Mouse (Mus musculus) brain, embryonic 14.5 days (tissue): ENCODE results near the gene Rybp.

Source experiments
- CTCF ChIP-seq: fragments of 200-500 bp; IDR thresholded peaks from 2 replicates; pipeline ENCODE4 v1.5.1; 2012; ENCODE audit warnings: inconsistent platforms, mild to moderate bottlenecking, moderate library complexity, borderline replicate concordance; ENCODE audit not compliant: insufficient read depth, insufficient read length; ENCODE audit errors: extremely low read depth
- POLR2A ChIP-seq: fragments of 200-500 bp; IDR thresholded peaks from 2 replicates; pipeline ENCODE4 v1.6.1; 2012; ENCODE audit warnings: mild to moderate bottlenecking, inconsistent platforms, borderline replicate concordance; ENCODE audit not compliant: poor library complexity, insufficient read depth, insufficient read length, severe bottlenecking; ENCODE audit errors: extremely low read depth

- TF ChIP-seq CTCF (no peak), POLR2A (no peak)
Observed at GRCm38 (mm10) chr6:100202091-100202490, 85.2 kb downstream of the Rybp start.
